Mouse (Mus musculus): Measurements from ENCODE around the gene Cnot3.
"Not testable (repeated sequence)": the region's sequence is repeated elsewhere in the genome, so short reads cannot be mapped to it uniquely, and the experiment has no call there.

The Cnot3 gene

DNA sequence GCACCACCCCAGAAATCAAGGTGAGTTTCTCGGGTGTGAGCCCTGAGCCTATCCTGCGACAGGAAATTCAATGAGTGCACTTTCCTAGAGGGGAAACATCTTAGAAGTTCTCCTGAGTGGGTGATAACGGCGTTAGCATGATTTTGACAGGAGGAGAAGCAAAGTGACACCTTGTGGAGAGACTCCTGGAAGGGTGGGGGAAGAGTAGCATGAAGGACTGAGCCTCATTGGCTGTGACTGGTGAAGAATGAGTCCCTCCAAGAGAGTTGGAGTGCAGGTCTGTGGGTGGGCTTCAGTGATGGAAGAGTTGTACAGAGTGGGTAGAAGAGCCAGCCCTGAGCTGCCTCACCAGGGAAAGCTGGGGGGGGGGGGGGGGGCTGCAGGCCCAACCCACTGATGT, 11.9 kb downstream of the Cnot3 start:
- DNase-seq: no peak

DNA sequence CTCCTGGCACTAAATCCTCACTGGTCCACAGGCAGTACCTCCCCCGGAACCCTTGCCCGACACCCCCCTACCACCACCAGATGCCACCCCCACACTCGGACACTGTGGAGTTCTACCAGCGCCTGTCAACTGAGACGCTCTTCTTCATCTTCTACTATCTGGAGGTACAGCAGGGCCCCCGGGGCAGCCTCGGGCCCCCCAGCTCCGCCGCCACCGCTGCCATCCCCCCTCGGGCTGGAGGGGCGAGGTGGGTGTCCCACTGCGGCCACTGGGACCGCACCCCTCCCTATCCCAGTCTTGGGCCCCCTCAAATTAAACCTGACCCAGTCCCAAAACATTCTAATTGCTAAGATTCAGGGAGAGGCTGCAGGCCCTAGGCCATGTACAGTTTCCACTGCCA, 13.5 kb downstream of the Cnot3 start:
- no peak for DNase-seq

DNA sequence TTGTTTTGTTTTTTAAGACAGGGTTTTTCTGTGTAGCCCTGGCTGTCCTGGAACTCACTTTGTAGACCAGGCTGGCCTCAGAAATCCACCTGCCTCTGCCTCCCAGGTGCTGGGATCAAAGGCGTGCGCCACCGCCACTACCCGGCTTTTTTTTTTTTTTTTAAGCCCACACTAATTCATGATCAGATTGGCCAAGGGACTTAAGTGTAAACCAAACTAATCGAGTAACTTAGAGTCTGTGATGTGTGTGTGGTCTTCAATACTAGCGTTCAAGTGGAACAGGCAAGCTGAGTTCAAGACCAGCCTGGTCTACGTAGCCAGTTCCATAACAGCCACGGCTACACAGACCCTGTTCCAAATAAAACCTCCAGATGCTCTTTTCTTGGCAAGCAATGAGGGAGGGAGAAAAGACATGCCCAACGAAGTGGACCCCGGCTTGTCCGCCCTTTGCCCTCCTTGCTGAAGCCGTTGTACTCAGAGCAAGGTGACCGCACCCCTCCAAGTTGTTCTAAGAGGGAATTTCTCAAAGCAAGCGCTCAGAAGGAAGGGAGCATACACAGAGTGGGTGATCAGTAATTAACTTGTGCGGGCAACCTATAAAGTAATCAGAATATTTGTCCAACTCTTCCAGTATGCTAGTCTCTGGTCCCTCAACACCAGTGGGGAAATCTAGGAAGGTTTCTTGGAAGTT, 19.6 kb downstream of the Cnot3 start:
- peak; percentile 51 to 57 for DNase-seq

DNA sequence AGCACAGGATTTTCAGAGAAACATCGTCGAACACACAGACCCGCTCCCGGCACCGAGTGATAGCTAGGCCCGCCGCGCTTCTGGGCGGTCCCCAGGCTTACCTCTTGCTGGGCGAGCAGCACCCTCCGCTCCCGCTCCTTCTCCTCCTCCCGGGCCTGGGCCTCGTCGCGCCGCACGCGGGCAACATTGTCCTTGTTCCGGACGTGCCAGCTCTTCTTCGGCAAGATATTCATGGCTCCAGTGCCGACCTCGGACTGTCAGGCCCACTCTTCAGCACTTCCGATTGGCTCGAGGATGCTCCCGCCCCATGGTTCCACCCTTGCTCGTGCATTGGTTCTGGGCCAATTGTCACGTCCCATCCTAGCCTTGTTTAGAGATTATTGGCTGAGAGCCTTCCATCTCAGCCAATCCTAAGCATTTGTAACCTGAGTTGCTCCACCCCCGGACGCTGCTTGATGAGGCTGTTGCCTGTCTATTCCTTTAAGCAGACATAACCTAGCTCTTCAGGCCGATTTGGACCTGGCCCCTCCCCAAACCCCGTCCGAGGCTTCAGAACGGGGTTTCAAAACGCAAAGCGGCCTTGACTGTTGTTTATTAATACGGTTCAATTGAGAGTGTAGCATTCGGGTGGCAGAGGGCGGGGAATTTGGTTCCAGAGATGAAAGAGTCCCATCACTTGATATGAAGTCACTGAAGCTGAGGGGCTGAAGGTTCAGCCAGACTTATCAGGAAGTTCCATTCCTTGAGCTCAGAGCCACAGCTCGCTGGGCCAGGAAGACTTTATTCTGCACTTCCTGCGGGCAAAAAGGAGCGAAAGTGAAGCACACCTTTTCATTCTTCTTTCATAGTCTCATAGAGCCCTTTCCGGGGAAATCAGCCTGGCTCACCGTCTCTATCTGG, 20.4 kb downstream of the Cnot3 start, which contains the start of gene Leng1:
Leng1 (minus strand) TSS at position 626 of the 900 bp plus-strand sequence.
- peak; percentile 98 for DNase-seq

DNA sequence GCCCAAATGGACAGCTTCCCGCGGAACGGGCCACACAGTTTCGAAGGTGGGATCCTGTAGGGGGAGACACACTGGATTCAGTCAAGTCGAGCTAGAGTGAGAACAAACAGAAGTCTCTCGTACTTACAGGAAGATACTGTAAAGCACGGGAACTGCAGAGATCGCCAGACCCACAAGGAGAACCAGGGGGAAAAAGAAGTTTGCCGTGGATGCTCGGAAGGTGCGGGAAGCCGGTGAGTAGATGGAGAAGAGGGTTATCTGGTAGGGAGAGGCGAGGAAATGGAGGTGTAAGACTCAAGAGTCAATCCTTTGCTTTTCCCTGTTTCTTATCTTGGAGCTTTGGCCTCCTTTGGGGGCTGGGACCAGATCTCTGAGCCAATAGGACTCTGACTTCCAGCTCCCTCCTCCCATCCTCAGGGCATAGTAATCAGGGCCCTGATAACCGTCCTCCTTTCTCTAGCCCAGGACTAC, 21.9 kb downstream of the Cnot3 start:
- DNase-seq: no peak

DNA sequence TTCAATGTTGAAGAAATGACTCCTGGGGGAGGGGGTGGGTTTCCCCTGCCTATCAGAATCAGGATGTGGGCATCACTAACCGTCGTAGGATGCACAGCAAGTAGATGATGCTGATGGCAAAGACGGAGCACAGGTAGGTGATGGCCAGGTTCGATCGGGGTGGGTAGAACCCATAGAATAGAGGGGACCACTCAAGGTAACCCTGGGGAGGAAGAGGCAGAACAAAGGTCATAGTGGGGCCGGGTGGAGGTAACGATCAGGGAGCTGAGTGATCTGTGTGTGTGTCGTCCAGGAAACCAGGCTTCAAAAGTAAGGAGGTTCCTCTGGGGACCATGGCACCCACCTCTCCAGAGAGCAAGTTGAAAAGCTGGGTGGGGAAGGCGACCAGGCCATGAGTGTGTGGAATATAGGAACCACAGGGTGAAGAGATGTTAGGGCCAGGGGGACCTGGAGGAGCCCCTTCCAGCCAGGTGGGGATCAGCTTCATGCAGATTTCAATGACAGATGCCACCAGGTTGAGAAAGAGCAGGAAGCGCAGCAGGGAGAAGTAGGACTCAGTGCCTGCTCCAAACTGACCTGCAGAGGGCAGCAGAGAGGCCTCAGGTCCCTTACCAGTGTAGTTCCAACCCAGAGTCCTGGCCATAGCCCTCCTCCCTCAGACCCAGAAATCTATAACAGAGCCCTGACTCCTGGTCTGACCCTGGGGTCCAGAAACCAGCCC, 29.6 kb downstream of the Cnot3 start:
- DNase-seq: peak; percentile 56 to 83

DNA sequence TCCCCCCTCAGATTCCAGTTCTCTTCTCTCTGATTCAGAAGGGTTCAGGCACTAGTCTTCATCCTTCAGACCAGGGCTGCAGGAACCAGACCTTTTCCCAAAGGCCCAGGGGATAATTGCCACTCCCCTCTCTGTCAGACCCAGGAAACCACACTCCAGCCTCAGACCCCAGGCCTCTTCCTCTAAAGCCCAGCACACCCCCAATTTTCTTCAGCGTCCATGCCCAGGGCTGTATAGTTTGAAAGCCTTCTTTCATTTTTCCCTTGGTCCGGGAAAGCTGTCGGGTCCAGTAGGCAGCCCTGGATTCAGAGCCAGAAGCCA, 30.1 kb downstream of the Cnot3 start:
- DNase-seq: no peak

DNA sequence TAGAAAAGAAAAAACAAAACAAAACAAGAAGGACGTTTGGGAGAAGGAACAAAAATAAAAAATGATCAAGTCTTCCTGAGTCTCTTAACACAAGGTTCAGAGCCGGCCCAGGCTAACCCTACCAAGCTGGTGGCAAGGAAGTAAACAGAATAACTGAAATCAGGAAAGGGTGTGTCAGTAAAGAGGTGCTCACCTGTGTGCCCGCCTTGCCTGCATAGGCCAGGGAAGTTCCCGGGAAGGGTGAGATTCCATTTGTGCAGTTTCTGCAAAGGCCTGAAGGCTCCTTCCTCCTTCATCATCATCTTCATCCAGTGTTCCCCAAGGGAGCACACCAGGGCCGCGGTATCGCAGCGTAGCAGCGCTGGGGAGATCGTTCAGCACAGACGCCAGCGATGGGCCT, 31.3 kb downstream of the Cnot3 start:
- DNase-seq: no peak

DNA sequence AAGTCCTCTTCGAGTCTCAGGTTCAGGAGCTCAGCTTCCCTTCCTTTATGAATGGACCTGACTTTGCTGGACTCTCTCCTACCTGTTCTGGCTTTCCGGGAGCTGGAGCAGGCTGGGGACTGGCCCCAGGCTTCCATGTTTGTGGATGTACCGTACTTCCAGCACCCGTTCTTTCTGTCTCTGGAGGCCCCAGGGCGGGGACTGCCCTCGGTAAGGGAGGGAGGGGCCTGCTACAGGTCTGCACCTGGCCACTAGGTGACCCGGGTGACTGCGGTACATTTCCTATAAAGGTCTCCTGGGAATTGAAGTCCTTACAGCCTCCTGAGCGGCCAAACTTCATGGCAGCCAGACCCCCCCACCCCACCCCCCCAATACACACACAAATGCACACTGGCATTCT, 32.3 kb downstream of the Cnot3 start, which contains the start of gene Tmc4:
Tmc4 (minus strand) TSS at position 212 of the 400 bp plus-strand sequence.
- DNase-seq: peak; percentile 57 to 76

DNA sequence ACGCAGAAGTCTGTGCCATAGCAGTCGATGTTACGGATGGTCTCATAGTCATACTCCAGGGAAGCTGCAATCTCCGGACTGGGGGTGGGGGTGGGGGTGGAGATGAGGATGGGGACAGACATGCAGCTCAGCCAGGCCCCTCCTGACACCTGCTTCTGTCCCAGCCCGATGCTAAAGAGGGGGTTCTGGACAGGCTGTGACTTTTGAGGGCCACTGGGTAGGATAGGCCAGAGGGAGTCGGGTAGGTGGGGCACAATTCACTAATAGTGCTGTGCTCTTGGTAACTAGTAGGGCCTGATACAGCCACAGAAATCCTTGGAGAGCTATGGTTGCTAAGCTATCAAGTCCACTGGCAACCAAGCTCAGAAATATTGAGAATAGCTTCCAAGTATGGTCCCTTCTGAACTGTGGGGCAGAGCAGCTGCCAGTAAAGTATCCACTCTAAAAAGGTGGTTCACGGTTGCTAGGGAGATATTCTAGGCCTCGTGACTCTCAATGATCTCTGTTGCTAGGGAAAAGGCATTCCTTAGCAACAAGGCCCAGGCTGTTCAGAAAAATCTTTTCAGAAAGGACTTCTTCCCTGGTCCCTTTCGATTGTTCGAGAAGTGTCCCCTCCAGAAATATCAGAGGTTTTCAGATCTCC, 39.0 kb downstream of the Cnot3 start:
- no peak for DNase-seq

DNA sequence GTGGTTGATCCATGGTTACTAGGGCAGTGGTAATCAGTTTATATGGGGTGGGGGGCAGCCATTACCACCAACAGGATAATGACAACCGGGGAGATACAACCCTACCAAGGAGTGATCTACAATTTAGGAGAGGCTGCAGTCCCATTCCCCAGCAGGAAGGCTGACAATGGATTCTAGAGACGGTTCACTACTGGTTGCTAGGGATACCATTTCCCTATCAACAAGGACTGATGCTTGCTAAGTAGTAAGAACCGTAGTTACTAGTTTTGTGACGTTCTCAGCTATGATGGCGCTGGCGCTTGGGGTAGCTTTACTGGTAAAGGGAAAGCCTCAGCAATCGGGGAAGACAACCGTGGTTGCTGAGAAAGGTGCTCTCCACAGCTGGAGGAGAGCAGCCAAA, 39.6 kb downstream of the Cnot3 start:
- DNase-seq: no peak

DNA sequence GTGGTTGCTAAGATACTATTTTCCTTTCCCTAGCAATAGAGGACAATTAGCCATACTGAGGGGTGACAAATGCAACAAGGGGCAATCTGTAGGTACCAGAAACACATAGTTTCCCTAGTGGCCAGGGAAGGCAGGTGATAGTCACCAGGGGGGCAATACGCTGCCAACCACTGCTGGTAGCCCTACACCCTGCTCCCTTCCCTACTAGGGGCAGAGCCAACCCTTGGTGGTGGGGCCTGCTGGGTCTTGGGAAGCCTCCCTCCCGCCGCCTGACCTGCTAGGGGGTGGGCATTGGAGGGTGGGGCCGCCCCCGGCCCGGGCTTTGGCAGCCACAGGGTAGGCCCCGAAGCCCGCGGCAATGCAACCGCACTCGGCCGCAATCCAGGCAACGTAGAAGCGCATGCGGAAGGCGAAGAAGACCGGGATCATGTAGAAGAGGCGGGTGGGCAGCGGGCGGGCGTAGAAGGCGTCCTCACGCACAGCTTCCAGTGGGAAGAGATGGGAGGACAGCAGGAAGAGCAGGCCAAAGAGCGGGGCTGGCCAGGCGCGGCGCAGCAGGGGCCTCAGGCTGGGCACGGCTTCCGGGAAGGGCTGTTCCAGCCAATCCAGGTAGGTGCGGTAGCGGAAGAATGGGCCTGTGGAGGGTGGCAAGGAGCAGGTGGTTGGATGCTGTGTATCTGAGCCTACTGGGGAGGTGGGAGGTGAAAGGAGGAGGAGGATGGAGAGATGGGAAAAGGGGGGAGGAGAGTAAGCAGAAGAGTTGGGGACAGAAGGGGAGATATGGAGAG, 40.5 kb downstream of the Cnot3 start:
- DNase-seq: no peak

DNA sequence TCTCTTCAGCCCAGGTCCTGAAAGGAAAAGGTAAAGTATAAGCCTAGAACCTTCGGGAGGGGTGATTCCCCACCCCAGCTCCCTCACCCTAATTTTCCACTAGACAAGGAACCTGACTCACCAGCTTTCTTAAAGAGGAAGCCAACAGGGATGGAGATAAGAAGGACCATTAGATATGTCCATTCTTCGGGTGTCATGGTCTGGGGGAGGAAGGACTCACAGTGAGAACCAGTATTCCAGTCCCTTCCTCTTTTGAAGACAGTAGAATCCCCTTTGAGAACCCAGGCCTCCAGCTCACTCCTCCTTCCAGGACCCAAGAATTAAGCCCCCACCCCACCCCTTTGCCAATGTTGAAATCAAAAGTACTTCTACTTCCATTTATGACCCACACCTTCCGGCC, 46.9 kb downstream of the Cnot3 start:
- DNase-seq: no peak

DNA sequence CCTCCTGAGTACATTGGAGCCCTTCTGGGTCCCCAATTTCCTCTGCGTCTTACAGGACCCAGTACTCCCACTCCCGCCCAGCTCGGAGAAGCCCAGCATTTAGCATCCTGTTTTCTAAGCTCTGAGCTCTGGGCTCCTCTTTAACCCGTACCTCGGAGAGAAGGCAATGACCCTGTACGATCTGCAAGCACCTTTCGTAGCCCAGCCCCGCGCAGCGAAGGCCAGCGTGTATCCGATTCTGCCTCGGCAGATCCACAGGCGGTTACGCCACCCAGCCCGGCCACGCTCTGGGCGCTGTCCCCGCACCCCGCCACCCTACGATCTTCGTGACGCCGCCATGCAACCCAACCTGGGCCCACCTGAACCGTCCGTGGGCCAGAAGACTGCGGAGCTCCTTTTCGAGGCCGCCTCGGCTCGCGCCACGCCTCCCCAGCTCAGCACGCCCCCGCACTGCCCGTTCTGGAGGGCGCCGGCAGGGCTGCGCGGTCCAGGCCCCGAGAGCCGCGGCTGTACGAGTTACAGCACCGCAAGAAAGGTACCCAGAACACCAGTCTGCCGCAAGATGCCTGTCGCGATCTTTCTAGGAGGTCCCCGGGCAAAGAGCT, 47.4 kb downstream of the Cnot3 start, which contains the start of gene Tsen34:
Tsen34 (plus strand) TSS at position 482 of the 605 bp plus-strand sequence.
- DNase-seq: peak in 1 of 2 experiments; percentile 19

DNA sequence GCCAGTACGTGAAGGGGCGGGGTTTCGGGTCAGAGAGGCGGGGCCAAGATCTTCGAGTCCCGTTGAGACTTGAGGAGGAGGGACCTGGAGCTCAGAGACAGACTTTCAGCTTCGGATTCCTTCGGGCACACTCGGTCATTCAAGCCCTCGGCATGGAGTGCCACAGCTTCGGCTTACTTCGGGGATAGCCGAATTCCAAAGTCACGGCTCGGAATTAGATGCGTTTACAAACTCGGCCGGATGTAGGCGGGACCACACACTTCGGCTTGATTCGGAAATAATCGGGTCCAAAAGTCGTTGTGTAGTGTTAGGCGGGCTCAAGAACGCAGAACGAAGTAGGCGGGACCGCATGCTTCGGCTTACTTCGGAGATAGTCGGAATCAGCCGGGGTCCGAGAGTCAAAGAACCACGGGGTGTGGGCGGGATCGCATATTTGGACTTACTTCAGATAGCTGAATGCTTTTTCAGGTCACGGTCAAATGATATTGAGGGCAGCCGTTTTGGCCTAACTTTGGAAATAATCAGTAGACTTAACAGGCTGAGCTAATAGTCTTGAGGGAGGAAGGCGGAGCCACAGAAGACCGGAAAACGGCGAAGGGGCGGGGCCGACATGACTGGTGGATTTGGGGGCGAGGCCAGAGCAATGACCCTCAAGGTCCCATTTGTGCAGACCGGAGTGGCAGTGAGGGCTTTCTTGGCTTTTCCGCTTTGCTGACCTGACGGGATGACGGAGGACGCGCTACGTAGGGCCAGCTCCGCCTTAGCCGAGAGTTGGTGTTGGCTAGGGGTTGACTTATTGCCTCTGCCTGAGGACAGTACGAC, 48.1 kb downstream of the Cnot3 start, which contains the start of gene Mboat7:
Mboat7 (minus strand) TSS at position 537 of the 822 bp plus-strand sequence.
- DNase-seq: peak; percentile 99

DNA sequence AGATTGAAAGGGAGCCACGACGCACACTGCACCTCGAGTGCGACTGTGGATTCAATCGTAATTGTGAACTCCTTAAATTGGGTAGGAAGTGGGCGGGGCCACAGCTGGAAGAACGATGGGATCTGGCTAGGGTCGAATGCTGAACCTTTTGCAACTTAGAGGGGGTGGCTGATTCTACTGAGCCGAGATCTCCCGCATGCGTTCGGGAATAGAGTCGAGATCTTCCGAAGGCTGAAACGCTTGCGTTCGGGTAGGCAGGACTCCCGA, 48.7 kb downstream of the Cnot3 start:
- no peak for DNase-seq

DNA sequence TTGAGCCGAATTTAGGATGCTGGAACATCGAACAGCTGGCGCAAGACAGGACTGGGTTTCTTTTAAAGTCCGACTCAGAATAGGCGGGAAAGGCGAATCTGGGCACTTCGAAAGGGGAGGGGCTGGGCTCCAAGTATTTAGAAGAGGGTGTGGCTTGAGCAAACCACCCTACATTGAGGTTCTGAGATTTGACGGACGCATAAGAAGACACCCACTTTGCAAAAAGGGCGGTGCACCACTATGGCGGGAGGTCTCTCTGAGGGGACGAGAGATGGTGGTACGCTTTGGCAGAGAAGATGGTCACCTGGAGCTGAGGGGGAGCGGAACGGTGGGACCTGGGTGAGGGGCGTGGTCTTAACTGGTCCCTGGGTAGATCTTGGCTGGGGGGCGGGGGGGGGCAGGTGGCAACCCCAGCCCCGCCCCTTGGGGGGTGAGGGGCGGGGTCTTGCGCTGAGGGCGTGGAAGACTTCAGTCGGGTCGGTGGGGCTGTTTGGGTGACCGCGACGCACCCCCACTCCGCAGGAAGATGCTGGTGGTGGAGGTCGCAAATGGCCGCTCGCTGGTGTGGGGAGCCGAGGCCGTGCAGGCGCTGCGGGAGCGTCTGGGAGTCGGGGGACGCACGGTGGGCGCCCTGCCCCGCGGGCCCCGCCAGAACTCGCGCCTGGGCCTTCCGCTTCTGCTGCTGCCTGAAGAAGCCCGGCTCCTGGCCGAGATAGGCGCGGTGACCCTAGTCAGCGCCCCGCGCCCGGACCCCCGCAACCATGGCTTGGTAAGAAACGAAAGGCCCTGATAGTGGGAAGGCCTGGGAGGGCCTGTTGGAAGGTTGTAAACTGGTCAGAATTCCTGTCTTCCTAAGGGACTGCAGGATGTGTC, 49.2 kb downstream of the Cnot3 start:
- DNase-seq: peak; percentile 83 to 89

DNA sequence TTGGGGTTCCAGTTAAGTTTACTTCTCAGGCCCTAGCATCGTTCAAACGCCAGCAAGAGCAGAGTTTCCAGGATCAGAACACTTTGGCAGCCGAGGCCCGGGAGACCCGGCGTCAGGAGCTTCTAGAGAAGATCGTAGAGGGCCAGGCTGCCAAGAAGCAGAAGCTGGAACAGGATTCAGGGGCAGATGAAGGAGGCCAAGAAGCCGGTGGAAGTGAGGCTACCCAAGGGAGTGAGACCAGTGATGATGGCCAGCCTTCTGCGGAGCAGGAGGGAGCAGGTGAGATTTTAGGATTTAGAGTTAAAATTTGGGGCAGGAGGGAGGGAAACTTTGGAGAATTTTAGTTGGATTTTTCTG, 49.9 kb downstream of the Cnot3 start:
- not testable (repeated sequence) for DNase-seq

DNA sequence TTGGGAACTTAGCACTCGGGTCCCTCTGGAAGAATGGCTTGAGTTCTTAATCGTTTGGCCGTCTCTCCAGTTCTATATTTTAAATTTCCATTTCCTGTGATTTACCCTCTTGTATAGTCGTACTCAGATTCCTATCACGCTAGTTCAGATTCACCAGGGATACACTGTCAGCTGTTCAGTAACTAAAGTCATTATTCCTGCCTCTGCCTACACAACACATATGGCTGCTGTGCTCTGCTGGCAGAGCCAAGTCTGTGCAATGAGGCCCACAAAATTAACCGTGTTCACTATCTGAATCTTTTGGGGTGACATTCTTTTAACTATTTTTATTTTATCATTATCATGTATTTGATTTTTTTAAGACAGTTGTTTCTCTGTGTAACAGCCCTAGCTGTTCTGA, 53.4 kb downstream of the Cnot3 start:
- DNase-seq: no peak

Data from kidney, adult 8-10 months (tissue).